Mouse (Mus musculus): Measurements from ENCODE around the gene Gm49368.

Gene Gm49368

DNA sequence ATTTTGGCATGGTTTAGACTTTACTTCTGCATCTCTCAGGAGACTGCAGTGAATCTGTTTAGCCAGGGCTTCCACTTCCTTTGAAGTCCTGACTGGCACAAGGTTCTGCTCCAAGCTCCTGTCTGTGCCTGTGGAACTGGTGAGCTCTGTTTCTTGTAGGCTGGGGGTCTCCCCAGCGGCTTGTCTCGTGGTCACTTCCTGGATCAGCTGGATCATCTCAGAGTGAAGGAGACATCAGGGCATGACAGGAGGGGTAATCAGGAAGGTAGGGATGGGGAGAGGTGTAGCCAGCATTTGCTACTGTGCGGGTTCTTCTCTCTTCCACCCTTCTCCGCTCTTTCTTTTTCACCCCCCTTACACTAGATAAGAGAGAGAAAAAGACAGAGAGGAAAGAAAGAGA, 9.3 kb downstream of the Gm49368 start:
- no peak for DNase-seq (ENCODE audit: low read depth, low spot score)
- no peaks in the 10 kb centered on the region for H3K27me3 ChIP-seq (ENCODE audit: control insufficient read depth, insufficient read depth, low read length, poor library complexity, severe bottlenecking)
- H3K36me3 ChIP-seq (ENCODE audit: control insufficient read depth, insufficient read depth, low read length, poor library complexity, severe bottlenecking), result no peaks in the 10 kb centered on the region

DNA sequence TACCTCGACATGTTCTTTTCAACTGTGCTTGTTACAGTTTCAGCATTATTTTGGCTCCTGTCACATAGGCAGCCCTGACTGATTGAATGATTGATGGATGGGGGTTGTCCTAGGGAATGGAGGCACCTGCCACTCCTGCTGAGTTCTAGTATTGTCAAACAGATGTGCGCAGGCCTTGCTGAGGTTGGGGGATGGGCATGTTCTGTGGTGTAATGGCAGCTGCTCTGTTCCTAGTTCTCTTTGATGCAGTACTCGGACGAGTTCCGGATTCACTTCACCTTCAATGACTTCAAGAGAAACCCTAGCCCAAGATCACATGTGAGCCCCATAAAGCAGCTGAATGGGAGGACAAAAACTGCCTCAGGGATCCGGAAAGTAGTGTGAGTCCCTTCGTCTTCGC, 17.5 kb downstream of the Gm49368 start:
- H3K36me3 ChIP-seq (ENCODE audit: control insufficient read depth, insufficient read depth, low read length, poor library complexity, severe bottlenecking), result no peaks in the 10 kb centered on the region
- DNase-seq (ENCODE audit: low read depth, low spot score), result no peak
- H3K27me3 ChIP-seq (ENCODE audit: control insufficient read depth, insufficient read depth, low read length, poor library complexity, severe bottlenecking), result no peaks in the 10 kb centered on the region

- Histone ChIP-seq H3K27me3 (ENCODE audit: control insufficient read depth, insufficient read depth, low read length, poor library complexity, severe bottlenecking) (no peaks in the 10 kb centered on the region), H3K36me3 (ENCODE audit: control insufficient read depth, insufficient read depth, low read length, poor library complexity, severe bottlenecking) (no peaks in the 10 kb centered on the region)
- no peak for DNase-seq (ENCODE audit: low read depth, low spot score)
Measured at GRCm38 (mm10) chr7:128089141-128089540, 26.7 kb downstream of the Gm49368 start.

DNA sequence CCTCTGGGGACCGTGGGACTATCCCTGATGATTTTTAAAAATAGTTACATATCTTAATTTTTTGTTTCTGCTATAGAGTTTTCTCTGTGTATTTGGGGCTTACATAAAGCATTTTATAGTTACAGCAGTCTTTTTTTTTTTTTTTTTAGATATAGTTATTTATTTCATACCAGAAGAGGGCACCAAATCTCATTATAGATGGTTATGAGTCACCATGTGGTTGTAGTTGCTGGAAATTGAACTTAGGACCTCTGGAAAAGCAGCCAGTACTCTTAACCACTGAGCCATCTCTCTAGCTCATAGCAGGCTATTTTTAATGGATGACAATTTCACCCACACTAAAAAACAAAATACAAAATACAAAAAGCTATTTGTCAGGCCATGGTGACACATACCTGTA, 35.7 kb downstream of the Gm49368 start:
- Histone ChIP-seq H3K27me3 (ENCODE audit: control insufficient read depth, insufficient read depth, low read length, poor library complexity, severe bottlenecking) (no peaks in the 10 kb centered on the region), H3K36me3 (ENCODE audit: control insufficient read depth, insufficient read depth, low read length, poor library complexity, severe bottlenecking) (no peaks in the 10 kb centered on the region)
- peak; percentile 44 for DNase-seq (ENCODE audit: low read depth, low spot score)

DNA sequence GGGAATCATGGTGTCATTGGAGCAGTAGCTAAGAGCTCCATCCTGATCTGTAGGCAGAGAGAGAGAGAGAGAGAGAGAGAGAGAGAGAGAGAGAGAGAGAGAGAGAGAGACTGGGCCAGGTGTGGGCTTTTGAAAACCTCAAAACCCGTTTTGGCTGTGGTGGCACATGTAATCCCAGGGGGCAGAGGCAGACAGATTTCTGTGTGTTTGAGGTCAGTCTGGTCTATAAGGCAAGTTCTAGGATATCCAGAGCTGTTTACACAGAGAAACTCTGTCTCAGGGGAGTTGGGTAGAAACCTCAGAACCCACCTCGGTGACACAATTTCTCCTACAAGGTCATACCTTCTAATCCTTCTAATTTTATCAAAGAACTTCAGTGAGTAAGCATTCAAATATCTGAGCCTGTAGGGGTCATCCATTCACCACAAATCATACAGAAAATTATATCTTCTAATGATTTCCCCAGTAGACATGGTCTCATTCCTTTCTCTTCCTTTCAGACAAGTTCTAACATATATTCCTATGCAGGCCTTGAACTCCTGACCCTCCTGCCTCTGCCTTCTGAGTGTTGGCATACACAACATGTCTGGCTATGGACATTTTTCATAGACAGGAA, 38.4 kb downstream of the Gm49368 start:
- Histone ChIP-seq H3K27me3 (ENCODE audit: control insufficient read depth, insufficient read depth, low read length, poor library complexity, severe bottlenecking) (no peaks in the 10 kb centered on the region), H3K36me3 (ENCODE audit: control insufficient read depth, insufficient read depth, low read length, poor library complexity, severe bottlenecking) (no peaks in the 10 kb centered on the region)
- peak; percentile 51 for DNase-seq (ENCODE audit: low read depth, low spot score)

GRCm38 (mm10) chr7:128105246-128105645, 42.8 kb downstream of the Gm49368 start:
- H3K27me3 ChIP-seq (ENCODE audit: control insufficient read depth, insufficient read depth, low read length, poor library complexity, severe bottlenecking), result no peaks in the 10 kb centered on the region
- no peaks in the 10 kb centered on the region for H3K36me3 ChIP-seq (ENCODE audit: control insufficient read depth, insufficient read depth, low read length, poor library complexity, severe bottlenecking)
- peak; percentile 32 for DNase-seq (ENCODE audit: low read depth, low spot score)

DNA sequence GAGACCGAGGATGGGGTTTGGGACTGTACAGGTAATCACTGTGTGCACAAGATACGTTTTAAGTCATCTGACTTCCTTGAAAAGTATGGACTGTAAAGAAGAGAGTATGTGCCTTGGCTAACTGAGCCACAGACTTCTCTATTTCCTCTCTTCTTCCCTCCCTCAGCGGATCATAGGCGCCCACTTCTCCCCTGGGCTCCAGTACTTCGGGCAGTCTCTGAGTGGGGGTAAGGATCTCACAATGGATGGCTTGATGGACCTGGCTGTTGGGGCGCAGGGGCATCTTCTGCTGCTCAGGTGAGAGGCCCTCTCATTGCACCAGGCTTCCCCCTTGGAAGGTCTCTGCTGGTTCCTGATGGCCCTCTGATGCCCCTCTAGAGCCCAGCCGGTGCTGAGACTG, 45.0 kb downstream of the Gm49368 start:
- H3K36me3 ChIP-seq (ENCODE audit: control insufficient read depth, insufficient read depth, low read length, poor library complexity, severe bottlenecking), result no peaks in the 10 kb centered on the region
- H3K27me3 ChIP-seq (ENCODE audit: control insufficient read depth, insufficient read depth, low read length, poor library complexity, severe bottlenecking), result no peaks in the 10 kb centered on the region
- no peak for DNase-seq (ENCODE audit: low read depth, low spot score)

- H3K27me3 ChIP-seq (ENCODE audit: control insufficient read depth, insufficient read depth, low read length, poor library complexity, severe bottlenecking), result no peaks in the 10 kb centered on the region
- H3K36me3 ChIP-seq (ENCODE audit: control insufficient read depth, insufficient read depth, low read length, poor library complexity, severe bottlenecking), result no peaks in the 10 kb centered on the region
- DNase-seq (ENCODE audit: low read depth, low spot score), result peak; percentile 48
Measured at GRCm38 (mm10) chr7:128110314-128110713, 47.8 kb downstream of the Gm49368 start.

DNA sequence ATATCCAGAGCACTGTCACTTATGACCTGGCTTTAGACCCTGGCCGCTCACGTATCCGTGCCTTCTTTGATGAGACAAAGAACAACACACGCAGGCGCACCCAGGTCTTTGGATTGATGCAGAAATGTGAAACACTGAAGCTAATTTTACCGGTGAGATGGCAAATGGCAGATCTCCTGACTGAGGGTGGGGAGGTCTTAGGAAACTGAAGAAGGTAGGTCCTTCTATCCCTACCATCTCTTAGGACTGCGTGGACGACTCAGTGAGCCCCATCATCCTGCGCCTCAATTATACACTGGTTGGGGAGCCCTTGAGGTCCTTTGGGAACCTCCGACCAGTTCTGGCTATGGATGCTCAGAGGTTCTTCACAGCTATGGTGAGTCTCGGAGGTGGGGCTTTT, 49.6 kb downstream of the Gm49368 start:
- Histone ChIP-seq H3K36me3 (ENCODE audit: control insufficient read depth, insufficient read depth, low read length, poor library complexity, severe bottlenecking) (no peaks in the 10 kb centered on the region), H3K27me3 (ENCODE audit: control insufficient read depth, insufficient read depth, low read length, poor library complexity, severe bottlenecking) (no peaks in the 10 kb centered on the region)
- no peak for DNase-seq (ENCODE audit: low read depth, low spot score)

DNA sequence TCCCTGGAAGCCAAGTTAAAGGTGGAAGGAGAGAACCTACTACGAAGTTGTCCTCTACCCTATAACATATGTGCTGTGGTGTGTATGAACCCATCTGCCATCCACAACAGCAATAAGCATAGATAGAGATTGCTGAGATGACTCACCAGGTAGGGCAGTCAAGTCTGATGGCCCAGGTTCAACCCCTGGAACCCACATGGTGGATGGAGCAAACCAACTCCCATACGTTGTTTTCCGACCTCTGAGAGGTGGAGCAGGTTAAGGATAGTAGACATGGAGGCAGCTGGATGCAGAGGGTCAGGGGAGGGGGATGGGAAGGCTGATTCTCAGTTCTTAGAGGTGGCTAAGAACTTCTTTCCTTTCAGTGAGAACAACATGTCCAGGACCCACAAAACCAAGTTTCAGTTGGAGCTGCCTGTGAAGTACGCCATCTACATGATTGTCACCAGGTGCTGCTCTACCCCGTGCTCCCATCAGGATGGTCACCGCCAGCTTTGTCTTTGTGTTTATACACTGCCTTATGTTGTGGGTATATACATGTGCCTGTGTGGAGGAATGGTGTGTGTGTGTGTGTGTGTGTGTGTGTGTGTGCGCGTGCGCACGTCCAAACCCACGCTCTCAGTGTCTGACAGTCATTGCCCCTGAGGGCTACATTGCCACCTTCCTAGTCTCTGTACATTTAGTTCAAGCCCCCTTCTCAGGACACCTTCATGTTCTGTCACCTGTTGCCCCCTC, 52.1 kb downstream of the Gm49368 start:
- Histone ChIP-seq H3K36me3 (ENCODE audit: control insufficient read depth, insufficient read depth, low read length, poor library complexity, severe bottlenecking) (no peaks in the 10 kb centered on the region), H3K27me3 (ENCODE audit: control insufficient read depth, insufficient read depth, low read length, poor library complexity, severe bottlenecking) (no peaks in the 10 kb centered on the region)
- no peak for DNase-seq (ENCODE audit: low read depth, low spot score)

- no peaks in the 10 kb centered on the region for H3K36me3 ChIP-seq (ENCODE audit: control insufficient read depth, insufficient read depth, low read length, poor library complexity, severe bottlenecking)
- no peaks in the 10 kb centered on the region for H3K27me3 ChIP-seq (ENCODE audit: control insufficient read depth, insufficient read depth, low read length, poor library complexity, severe bottlenecking)
- DNase-seq (ENCODE audit: low read depth, low spot score), result peak; percentile 61
Measured at GRCm38 (mm10) chr7:128115211-128115958, 52.9 kb downstream of the Gm49368 start.

GRCm38 (mm10) chr7:128116396-128116795, 53.9 kb downstream of the Gm49368 start:
- Histone ChIP-seq H3K36me3 (ENCODE audit: control insufficient read depth, insufficient read depth, low read length, poor library complexity, severe bottlenecking) (no peaks in the 10 kb centered on the region), H3K27me3 (ENCODE audit: control insufficient read depth, insufficient read depth, low read length, poor library complexity, severe bottlenecking) (no peaks in the 10 kb centered on the region)
- DNase-seq (ENCODE audit: low read depth, low spot score), result no peak

- no peaks in the 10 kb centered on the region for H3K27me3 ChIP-seq (ENCODE audit: control insufficient read depth, insufficient read depth, low read length, poor library complexity, severe bottlenecking)
- no peaks in the 10 kb centered on the region for H3K36me3 ChIP-seq (ENCODE audit: control insufficient read depth, insufficient read depth, low read length, poor library complexity, severe bottlenecking)
- DNase-seq (ENCODE audit: low read depth, low spot score), result no peak
Measured at GRCm38 (mm10) chr7:128119726-128120490, 57.4 kb downstream of the Gm49368 start.

GRCm38 (mm10) chr7:128128741-128129720, 66.5 kb downstream of the Gm49368 start, which contains the start of gene Itgax:
Itgax (plus strand) TSS chr7:128129547.
- peak; percentile 22 for DNase-seq (ENCODE audit: low read depth, low spot score)
- Histone ChIP-seq H3K27me3 (ENCODE audit: control insufficient read depth, insufficient read depth, low read length, poor library complexity, severe bottlenecking) (no peaks in the 10 kb centered on the region), H3K36me3 (ENCODE audit: control insufficient read depth, insufficient read depth, low read length, poor library complexity, severe bottlenecking) (no peaks in the 10 kb centered on the region)
